Mouse (Mus musculus) naive thymus-derived CD4-positive, alpha-beta T cell, adult 5 months (primary cell): ENCODE data around the gene Carmil3. TPM values are rescaled to one million over a fixed set of nuclear protein-coding genes. Genes with fewer than 3 reads are reported as not detected.

Experiments
- polyA plus RNA-seq: library from polyadenylated mRNA; unstranded; fragments of 100-300 nt; shearing (Covaris generic); gene quantifications from one replicate; pipeline ENCODE4 v1.2.1, GENCODE M21; 2017

Carmil3 gene
- not detected for polyA plus RNA-seq

GRCm38 (mm10) chr14:55490361-55491201 is at the start of gene Carmil3:
Carmil3 (plus strand) TSS chr14:55490651.

GRCm38 (mm10) chr14:55478651-55479599 is 11.5 kb upstream of the Carmil3 start, which contains the start of gene Dhrs4:
Dhrs4 (plus strand) TSS chr14:55478758.

GRCm38 (mm10) chr14:55510125-55510731 is 19.8 kb downstream of the Carmil3 start, which contains the start of gene Cpne6:
Cpne6 (plus strand) TSS chr14:55510445.

GRCm38 (mm10) chr14:55524785-55525184 is 34.3 kb downstream of the Carmil3 start, which contains the start of gene Nrl:
Nrl (minus strand) TSS chr14:55524981.

GRCm38 (mm10) chr14:55540067-55540786 is 49.8 kb downstream of the Carmil3 start, which contains the start of gene Pck2:
Pck2 (plus strand) TSS chr14:55540266.

Other genes with a start within 250 kb of the Carmil3 start
- 29.8 TPM for gene Dhrs4, start 11.9 kb upstream of the Carmil3 start, polyA plus RNA-seq
- gene Cpne6, start 19.8 kb downstream of the Carmil3 start, polyA plus RNA-seq: not detected
- not detected for gene Nrl, start 34.3 kb downstream of the Carmil3 start, polyA plus RNA-seq
- 15.0 TPM for gene Pck2, start 49.6 kb downstream of the Carmil3 start, polyA plus RNA-seq
- 135 TPM for gene Dcaf11, start 69.4 kb downstream of the Carmil3 start, polyA plus RNA-seq
- 7.1 TPM for gene A730061H03Rik, start 69.8 kb downstream of the Carmil3 start, polyA plus RNA-seq
- not detected for gene Fitm1, start 85.0 kb downstream of the Carmil3 start, polyA plus RNA-seq
- 681 TPM for gene Psme1, start 87.5 kb downstream of the Carmil3 start, polyA plus RNA-seq
- 30.4 TPM for gene Emc9, start 94.7 kb downstream of the Carmil3 start, polyA plus RNA-seq
- gene Psme2, start 100.5 kb downstream of the Carmil3 start, polyA plus RNA-seq: 378 TPM
- 45.9 TPM for gene Rnf31, start 101.1 kb downstream of the Carmil3 start, polyA plus RNA-seq
- 142 TPM for gene Irf9, start 112.9 kb downstream of the Carmil3 start, polyA plus RNA-seq
- 1.1 TPM for gene Rec8, start 127.4 kb downstream of the Carmil3 start, polyA plus RNA-seq
- gene Ipo4, start 145.3 kb downstream of the Carmil3 start, polyA plus RNA-seq: 55.1 TPM
- 0.66 TPM for gene Gm49378, start 147.2 kb downstream of the Carmil3 start, polyA plus RNA-seq
- gene Tm9sf1, start 153.2 kb downstream of the Carmil3 start, polyA plus RNA-seq: 58.5 TPM
- gene Tssk4, start 159.5 kb downstream of the Carmil3 start, polyA plus RNA-seq: 1.1 TPM
- gene Mdp1, start 169.9 kb downstream of the Carmil3 start, polyA plus RNA-seq: 65.6 TPM
- gene Gmpr2, start 181.3 kb downstream of the Carmil3 start, polyA plus RNA-seq: 34.7 TPM
- 214 TPM for gene Nedd8, start 181.5 kb downstream of the Carmil3 start, polyA plus RNA-seq
- gene Tinf2, start 191.2 kb downstream of the Carmil3 start, polyA plus RNA-seq: 156 TPM
- not detected for gene Tgm1, start 223.3 kb downstream of the Carmil3 start, polyA plus RNA-seq
- 109 TPM for gene Rabggta, start 231.6 kb downstream of the Carmil3 start, polyA plus RNA-seq